Mouse (Mus musculus): ENCODE data around the gene Chd9.

DNA sequence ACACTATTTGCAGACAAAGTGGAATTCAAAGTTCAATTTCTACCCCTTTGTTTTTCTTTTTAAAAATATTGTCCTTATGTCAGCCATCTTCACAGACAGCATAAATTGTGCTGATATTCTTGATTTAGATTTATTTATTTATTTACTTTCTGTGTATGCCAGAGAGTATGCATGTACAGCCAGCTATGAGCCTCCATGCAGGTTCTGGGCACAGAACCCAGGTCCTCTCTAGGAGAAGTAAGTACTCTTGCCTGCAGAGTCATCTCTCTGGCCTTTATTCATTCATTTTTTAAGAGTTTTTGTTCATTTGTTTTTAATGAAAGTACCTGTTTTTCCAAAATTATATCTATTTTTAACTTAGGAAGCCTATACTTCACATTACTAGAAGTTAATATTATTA is 129.6 kb downstream of the Chd9 start:
- TF ChIP-seq CTCF (IDR thresholded peaks at IDR 0.05; ENCODE audit: low read depth, low read length) (no peak), POLR2A (IDR thresholded peaks at IDR 0.05; ENCODE audit: borderline replicate concordance, low read depth, low read length) (no peak)
